Mouse (Mus musculus) liver, embryonic 14.5 days (tissue): Measurements from ENCODE around the gene Mindy4b-ps.

ENCODE experiments used
- CTCF ChIP-seq: IDR thresholded peaks from 2 replicates; pipeline ENCODE4 v1.5.1; 2016; ENCODE audit warnings: antibody characterized with exemption, low read depth, control low read depth
- EP300 ChIP-seq: IDR thresholded peaks from 2 replicates; pipeline ENCODE4 v1.6.1; 2016; ENCODE audit warnings: antibody characterized with exemption, low read depth

GRCm38 (mm10) chr3:58756429-58756828 lies 65.7 kb downstream of the Mindy4b-ps start:
- TF ChIP-seq CTCF (no peak), EP300 (no peak)
